Mouse (Mus musculus) forebrain, embryonic 16.5 days (tissue): Measurements from ENCODE around the gene Gm10642. TPM values are rescaled to one million over a fixed set of nuclear protein-coding genes. Genes with fewer than 3 reads are reported as not detected.

Experiments
- ATAC-seq: fragments of 200-750 bp; cut with Nextera tagmentation; 2 replicates; pipeline ENCODE4 v1.8.0; 2017; ENCODE audit warnings: mild to moderate bottlenecking, moderate library complexity
- H3K27ac ChIP-seq: fragments of 300-500 bp; sonication (generic); 2 replicates; pipeline ENCODE4 v1.5.1; 2014; ENCODE audit warnings: low read length, control low read depth
- H3K27me3 ChIP-seq: fragments of 300-500 bp; sonication (generic); replicated peaks from 2 replicates; pipeline ENCODE4 v1.6.1; 2014; ENCODE audit warnings: low read length; ENCODE audit not compliant: control insufficient read depth, insufficient read depth
- H3K36me3 ChIP-seq: fragments of 300-500 bp; sonication (generic); 2 replicates; pipeline ENCODE4 v1.6.1; 2014; ENCODE audit not compliant: control insufficient read depth, insufficient read depth
- H3K4me1 ChIP-seq: fragments of 300-500 bp; sonication (generic); replicated peaks from 2 replicates; pipeline ENCODE4 v1.6.1; 2014; ENCODE audit warnings: low read length; ENCODE audit not compliant: control insufficient read depth, insufficient read depth
- H3K4me2 ChIP-seq: fragments of 300-500 bp; sonication (generic); 2 replicates; pipeline ENCODE4 v1.6.1; 2014; ENCODE audit warnings: mild to moderate bottlenecking, low read length, control low read depth
- H3K4me3 ChIP-seq: fragments of 300-500 bp; sonication (generic); replicated peaks from 2 replicates; pipeline ENCODE4 v1.5.1; 2014; ENCODE audit warnings: mild to moderate bottlenecking, low read length, control low read depth
- H3K9ac ChIP-seq: fragments of 300-500 bp; sonication (generic); replicated peaks from 2 replicates; pipeline ENCODE4 v1.6.1; 2014; ENCODE audit warnings: low read depth, low read length, control low read depth
- H3K9me3 ChIP-seq: fragments of 300-500 bp; sonication (generic); 2 replicates; pipeline ENCODE4 v1.6.1; 2016; ENCODE audit warnings: low read length; ENCODE audit not compliant: control insufficient read depth
- WGBS: fragments of 180-500 bp; shearing (Covaris S2); extraction: QIAGEN DNeasy Blood & Tissue Kit; methylation state at CpG from one replicate; pipeline ENCODE4 v1.1.7; 2014; 5-methylcytosine and 5-hydroxymethylcytosine counted together
- polyA plus RNA-seq: library from polyadenylated mRNA; unstranded; fragments of >200 nt; fragmentation: Nextera tagmentation; extraction: Ambion mirVana; gene quantifications from 2 replicates; pipeline ENCODE4 v1.2.1, GENCODE M21; 2015

Gm10642 gene
- polyA plus RNA-seq, 1 experiment from 2014 or later, result 0.37 TPM

- Histone ChIP-seq H3K4me3 (peak overlapping the region; percentile 14; the same call in 1 of the 2 replicates), H3K9ac (no peak overlapping the region), H3K36me3 (no peaks in the 10 kb centered on the region), H3K27me3 (no peaks in the 10 kb centered on the region), H3K4me1 (peaks cover 30% of the 10 kb centered on the region), H3K4me2 (peak overlapping the region; percentile 41), H3K27ac (no peak overlapping the region), H3K9me3 (no peaks in the 10 kb centered on the region)
- no peak for ATAC-seq
- 68% methylated on average over 4 of the region's 4 CpGs for WGBS
Measured at GRCm38 (mm10) chr9:70654496-70654895, 1.6 kb upstream of the Gm10642 start.

- no peak for ATAC-seq
- no peaks in the 10 kb centered on the region for H3K9me3 ChIP-seq
- no peak overlapping the region for H3K27ac ChIP-seq
- no peaks in the 10 kb centered on the region for H3K27me3 ChIP-seq
- no peak overlapping the region for H3K9ac ChIP-seq
- peak overlapping the region; percentile 61 for H3K4me2 ChIP-seq
- H3K4me1 ChIP-seq, result peaks cover 30% of the 10 kb centered on the region
- no peaks in the 10 kb centered on the region for H3K36me3 ChIP-seq
- peak overlapping the region; percentile 71 for H3K4me3 ChIP-seq
- 35% methylated on average over 2 of the region's 2 CpGs for WGBS
Measured at GRCm38 (mm10) chr9:70655764-70656129, 304 bp upstream of the Gm10642 start.

- peak within 1 kb of the TSS; percentile 95 for H3K9ac ChIP-seq
- H3K4me2 ChIP-seq, result peak within 1 kb of the TSS; percentile 61
- 1% methylated on average over 65 of the region's 67 CpGs for WGBS
- H3K36me3 ChIP-seq, result no peaks in the 10 kb centered on the region
- peak; percentile 98 for ATAC-seq
- H3K4me3 ChIP-seq, result peak within 1 kb of the TSS; percentile 71
- H3K27ac ChIP-seq, result peak within 1 kb of the TSS; percentile 95
- H3K9me3 ChIP-seq, result no peaks in the 10 kb centered on the region
- no peaks in the 10 kb centered on the region for H3K27me3 ChIP-seq
- peaks cover 28% of the 10 kb centered on the region for H3K4me1 ChIP-seq
Measured at GRCm38 (mm10) chr9:70657013-70657967, 1.2 kb downstream of the Gm10642 start, which contains the start of gene Mindy2. Gene Mindy2, minus strand, starts transcription at chr9:70657174.

GRCm38 (mm10) chr9:70658266-70658665 lies 2.2 kb downstream of the Gm10642 start:
- Histone ChIP-seq H3K9me3 (no peaks in the 10 kb centered on the region), H3K4me1 (peaks cover 25% of the 10 kb centered on the region), H3K4me3 (no peak overlapping the region), H3K36me3 (no peaks in the 10 kb centered on the region), H3K9ac (no peak overlapping the region), H3K4me2 (no peak overlapping the region), H3K27ac (no peak overlapping the region), H3K27me3 (no peaks in the 10 kb centered on the region)
- no peak for ATAC-seq
- WGBS, result 59% methylated on average over 2 of the region's 2 CpGs

- no peaks in the 10 kb centered on the region for H3K36me3 ChIP-seq
- H3K9me3 ChIP-seq, result no peaks in the 10 kb centered on the region
- H3K9ac ChIP-seq, result no peak overlapping the region
- no peak overlapping the region for H3K27ac ChIP-seq
- WGBS, result 87% methylated on average over 4 of the region's 4 CpGs
- no peak overlapping the region for H3K4me3 ChIP-seq
- H3K4me1 ChIP-seq, result no peaks in the 10 kb centered on the region
- no peak overlapping the region for H3K4me2 ChIP-seq
- no peak for ATAC-seq
- no peaks in the 10 kb centered on the region for H3K27me3 ChIP-seq
Measured at GRCm38 (mm10) chr9:70664847-70665246, 8.8 kb downstream of the Gm10642 start.

GRCm38 (mm10) chr9:70665372-70666145 lies 9.5 kb downstream of the Gm10642 start:
- Histone ChIP-seq H3K27me3 (no peaks in the 10 kb centered on the region), H3K27ac (no peak overlapping the region), H3K36me3 (no peaks in the 10 kb centered on the region), H3K9me3 (no peaks in the 10 kb centered on the region), H3K4me3 (no peak overlapping the region), H3K4me2 (no peak overlapping the region), H3K4me1 (no peaks in the 10 kb centered on the region), H3K9ac (no peak overlapping the region)
- ATAC-seq, result no peak
- WGBS, result 76% methylated on average over 16 of the region's 16 CpGs

GRCm38 (mm10) chr9:70666811-70667210 lies 10.8 kb downstream of the Gm10642 start:
- Histone ChIP-seq H3K27ac (no peak overlapping the region), H3K4me3 (no peak overlapping the region), H3K4me2 (no peak overlapping the region), H3K9me3 (no peaks in the 10 kb centered on the region), H3K36me3 (no peaks in the 10 kb centered on the region), H3K27me3 (no peaks in the 10 kb centered on the region), H3K9ac (no peak overlapping the region), H3K4me1 (no peaks in the 10 kb centered on the region)
- WGBS, result 82% methylated on average over 7 of the region's 7 CpGs
- no peak for ATAC-seq

- Histone ChIP-seq H3K4me3 (no peak overlapping the region), H3K27ac (no peak overlapping the region), H3K36me3 (no peaks in the 10 kb centered on the region), H3K9me3 (no peaks in the 10 kb centered on the region), H3K27me3 (no peaks in the 10 kb centered on the region), H3K4me1 (no peaks in the 10 kb centered on the region), H3K9ac (no peak overlapping the region), H3K4me2 (no peak overlapping the region)
- no peak for ATAC-seq
Measured at GRCm38 (mm10) chr9:70668048-70668447, 12.0 kb downstream of the Gm10642 start.

- 58% methylated on average over 2 of the region's 2 CpGs for WGBS
- Histone ChIP-seq H3K27ac (no peak overlapping the region), H3K4me2 (no peak overlapping the region), H3K9me3 (no peaks in the 10 kb centered on the region), H3K36me3 (no peaks in the 10 kb centered on the region), H3K4me1 (no peaks in the 10 kb centered on the region), H3K9ac (no peak overlapping the region), H3K4me3 (no peak overlapping the region), H3K27me3 (no peaks in the 10 kb centered on the region)
- ATAC-seq, result no peak
Measured at GRCm38 (mm10) chr9:70669197-70669596, 13.1 kb downstream of the Gm10642 start.
